Mouse (Mus musculus): ENCODE measurements around the gene Tmed4. TPM values are rescaled to one million over a fixed set of nuclear protein-coding genes. Genes with fewer than 3 reads are reported as not detected.

Gene Tmed4
- polyA plus RNA-seq, 1 experiment from 2014 or later = 117 TPM

Other genes starting within 250 kb of the Tmed4 start
- 117 and 126 TPM in 2 replicates for gene Camk2b, start 208.5 kb downstream of the Tmed4 start, polyA plus RNA-seq (2014; fragmentation: Nextera tagmentation; extraction: Ambion mirVana)
- 0.31 and 0.42 TPM in 2 replicates for gene A730071L15Rik, start 74.8 kb downstream of the Tmed4 start, polyA plus RNA-seq (2014; fragmentation: Nextera tagmentation; extraction: Ambion mirVana)
- gene Nudcd3, start 74.5 kb downstream of the Tmed4 start, polyA plus RNA-seq (2014; fragmentation: Nextera tagmentation; extraction: Ambion mirVana) = 57.0 and 57.7 TPM in 2 replicates
- gene Npc1l1, start 44.7 kb downstream of the Tmed4 start, polyA plus RNA-seq (2014; fragmentation: Nextera tagmentation; extraction: Ambion mirVana) = 0.04 and 0.14 TPM in 2 replicates
- gene Ddx56, start 7.1 kb downstream of the Tmed4 start, polyA plus RNA-seq (2014; fragmentation: Nextera tagmentation; extraction: Ambion mirVana) = 68.1 and 69.9 TPM in 2 replicates
- gene Ogdh, start 16.8 kb upstream of the Tmed4 start, polyA plus RNA-seq (2014; fragmentation: Nextera tagmentation; extraction: Ambion mirVana) = 123 and 130 TPM in 2 replicates
- gene Zmiz2, start 114.2 kb upstream of the Tmed4 start, polyA plus RNA-seq (2014; fragmentation: Nextera tagmentation; extraction: Ambion mirVana) = 31.7 and 33.5 TPM in 2 replicates
- 4,304 and 4,427 TPM in 2 replicates for gene Ppia, start 140.6 kb upstream of the Tmed4 start, polyA plus RNA-seq (2014; fragmentation: Nextera tagmentation; extraction: Ambion mirVana)
- gene H2afv, start 169.6 kb upstream of the Tmed4 start, polyA plus RNA-seq (2014; fragmentation: Nextera tagmentation; extraction: Ambion mirVana) = 239 and 249 TPM in 2 replicates
- gene Purb, start 201.0 kb upstream of the Tmed4 start, polyA plus RNA-seq (2014; fragmentation: Nextera tagmentation; extraction: Ambion mirVana) = 9.8 and 9.9 TPM in 2 replicates
- gene Myo1g, start 246.1 kb upstream of the Tmed4 start, polyA plus RNA-seq (2014; fragmentation: Nextera tagmentation; extraction: Ambion mirVana) = 0.31 and 0.74 TPM in 2 replicates